Mouse (Mus musculus): Measurements from ENCODE around the gene Armc2. TPM values are rescaled to one million over a fixed set of nuclear protein-coding genes. Genes with fewer than 3 reads are reported as not detected.

Gene Armc2
- 1 to 10 TPM in 3 of 4 experiments, under 1 TPM in 1; 0.98 to 4.1 (median 2.8) TPM for total RNA-seq (2022)

DNA sequence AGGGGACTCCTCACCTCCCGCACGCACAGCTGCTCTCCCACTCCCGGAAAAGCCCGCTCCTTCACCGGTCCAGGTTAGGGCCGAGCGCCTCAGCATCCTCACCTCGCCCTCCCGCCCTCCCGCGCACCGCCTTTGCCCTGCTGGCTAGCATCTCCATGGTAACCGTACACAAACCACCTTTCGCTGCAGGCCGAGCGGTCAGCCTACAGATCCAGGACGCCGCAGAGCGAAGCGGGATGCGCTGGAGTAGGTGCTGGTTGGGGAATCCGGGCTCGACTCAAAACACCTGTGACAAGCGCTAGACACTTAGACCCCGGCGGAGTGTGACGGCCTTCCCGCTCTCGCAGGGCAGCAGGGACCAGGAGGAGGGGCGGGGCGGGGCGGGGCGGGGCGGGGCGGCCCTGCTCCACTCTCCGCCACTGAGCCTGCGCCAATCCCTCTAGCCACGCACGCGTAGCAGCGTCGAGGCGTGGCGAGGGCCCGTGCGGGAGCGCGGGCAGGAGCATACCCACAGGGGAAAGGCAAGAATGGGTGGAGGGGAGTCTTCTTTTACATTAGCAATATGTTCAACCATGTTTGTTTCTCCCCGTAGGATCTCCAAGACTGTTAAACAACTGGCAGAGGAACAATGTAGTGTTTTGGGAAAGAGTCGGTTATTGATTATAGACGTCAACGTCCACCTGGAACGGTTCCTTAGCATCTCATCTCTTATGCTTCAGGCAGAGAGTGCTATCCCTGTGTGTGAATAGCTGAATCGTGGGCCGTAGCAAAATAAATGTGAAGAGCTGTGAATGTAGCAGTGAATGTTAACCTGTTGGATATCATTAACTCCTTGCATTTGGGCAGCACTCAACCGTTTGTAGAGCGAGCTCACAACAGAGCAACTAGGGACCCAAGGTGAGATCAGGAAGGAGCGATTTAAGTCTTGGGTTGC lies at the start of gene Armc2:
TSS of gene Armc2 (minus strand) at position 427 of the 934 bp plus-strand sequence.
- DNase-seq, result peak; percentile 58

DNA sequence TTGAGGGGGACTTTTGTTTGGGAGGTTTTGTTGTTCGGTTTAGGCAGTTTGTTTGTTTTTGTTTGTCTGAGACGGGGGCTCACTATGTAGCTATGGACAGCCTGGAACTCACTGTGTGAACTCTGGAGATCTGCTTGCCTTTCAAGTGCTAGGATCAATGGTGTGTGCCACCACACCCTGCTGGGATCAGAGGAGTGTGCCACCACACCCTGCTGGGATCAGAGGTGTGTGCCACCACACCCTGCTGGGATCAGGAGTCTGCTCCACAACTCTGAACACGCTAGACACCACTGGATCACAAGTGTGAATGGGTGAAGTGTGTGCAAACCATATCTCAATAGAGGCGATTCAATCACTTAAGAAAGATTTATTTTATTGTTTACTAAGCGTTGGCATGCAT lies 46.2 kb upstream of the Armc2 start:
- no peak for DNase-seq

DNA sequence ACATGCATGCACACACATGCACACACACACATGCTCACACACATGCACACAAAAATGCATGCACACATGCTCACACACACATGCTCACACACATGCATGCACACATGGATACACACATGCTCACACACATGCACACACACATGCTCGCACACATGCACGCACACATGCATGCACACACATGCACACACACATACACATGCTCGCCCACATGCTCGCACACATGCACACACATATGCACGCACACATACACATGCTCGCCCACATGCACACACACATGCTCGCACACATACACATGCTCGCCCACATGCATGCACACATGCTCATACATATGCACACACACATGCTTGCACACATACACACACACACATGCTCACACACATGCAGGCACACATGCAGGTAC lies 41.3 kb upstream of the Armc2 start:
- DNase-seq, result no peak

DNA sequence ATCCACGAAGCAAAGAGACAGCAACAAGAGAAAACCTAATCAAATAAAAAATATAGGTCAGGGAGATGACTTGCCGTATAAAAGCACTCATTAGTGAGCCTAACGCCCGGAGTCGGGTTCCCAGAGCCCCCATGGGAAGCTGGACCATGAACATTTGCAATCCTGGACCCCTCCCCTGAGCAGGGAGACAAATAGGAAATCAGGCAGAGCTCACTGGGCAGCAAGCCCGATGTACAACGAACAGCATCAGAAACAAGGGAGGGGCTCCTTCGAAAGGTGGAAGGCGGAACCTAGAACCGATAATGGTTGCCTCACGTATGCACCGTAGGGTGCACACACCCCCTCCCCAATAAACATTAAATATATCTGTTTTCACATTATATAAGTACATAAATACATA lies 39.5 kb upstream of the Armc2 start:
- no peak for DNase-seq

DNA sequence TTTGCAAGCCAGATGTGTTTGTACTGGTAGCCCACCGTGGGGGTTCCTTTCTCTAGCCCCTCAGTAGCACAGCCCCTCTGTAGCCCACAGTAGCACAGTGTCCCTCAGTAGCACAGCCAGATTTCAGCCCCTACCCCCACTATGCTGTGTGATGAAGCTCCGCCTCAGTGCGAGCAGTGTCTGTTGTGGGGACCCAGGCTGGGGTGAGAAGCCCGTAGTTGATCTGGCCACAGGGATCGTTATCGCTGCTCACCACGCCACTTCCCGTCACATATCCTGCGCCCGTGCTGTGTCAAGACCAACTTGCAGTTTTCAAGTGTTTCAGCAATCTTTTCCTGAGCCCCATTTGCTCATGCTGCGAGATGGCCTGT lies 39.0 kb upstream of the Armc2 start:
- no peak for DNase-seq

DNA sequence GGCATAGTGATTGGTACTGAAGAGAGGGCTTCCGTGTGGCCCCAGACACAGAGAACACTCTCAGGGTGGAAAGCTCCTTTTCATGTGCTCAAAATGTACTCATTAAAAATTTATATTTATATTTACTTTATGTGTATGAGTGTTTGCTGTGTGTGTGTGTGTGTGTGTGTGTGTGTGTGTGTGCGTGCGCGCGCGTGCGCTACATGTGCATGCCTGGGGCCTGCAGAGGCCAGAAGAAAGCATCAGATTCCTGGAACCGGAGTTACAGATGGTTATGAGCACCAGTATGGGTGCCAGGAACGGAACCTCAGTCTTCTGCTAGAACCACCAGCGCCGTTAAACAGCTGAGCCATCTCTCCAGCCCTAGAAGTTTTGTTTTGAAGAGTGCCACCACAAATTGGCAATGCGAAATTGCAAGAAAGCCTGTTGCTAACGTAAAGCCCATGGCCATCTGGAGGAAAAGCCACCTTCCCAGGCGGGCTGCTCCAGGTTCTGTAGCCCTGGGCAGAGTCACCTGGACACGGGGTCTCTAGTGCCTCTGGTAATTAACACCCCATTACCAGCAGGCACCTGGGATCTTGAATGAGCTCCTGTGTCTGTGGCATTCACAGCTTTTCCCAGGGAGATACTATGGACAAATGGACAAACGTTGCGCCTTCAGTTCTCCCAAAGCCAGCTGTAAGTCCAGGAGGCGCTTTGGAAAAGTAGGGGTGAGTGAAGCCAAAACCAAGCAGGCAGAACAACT lies 38.4 kb upstream of the Armc2 start:
- no peak for DNase-seq

DNA sequence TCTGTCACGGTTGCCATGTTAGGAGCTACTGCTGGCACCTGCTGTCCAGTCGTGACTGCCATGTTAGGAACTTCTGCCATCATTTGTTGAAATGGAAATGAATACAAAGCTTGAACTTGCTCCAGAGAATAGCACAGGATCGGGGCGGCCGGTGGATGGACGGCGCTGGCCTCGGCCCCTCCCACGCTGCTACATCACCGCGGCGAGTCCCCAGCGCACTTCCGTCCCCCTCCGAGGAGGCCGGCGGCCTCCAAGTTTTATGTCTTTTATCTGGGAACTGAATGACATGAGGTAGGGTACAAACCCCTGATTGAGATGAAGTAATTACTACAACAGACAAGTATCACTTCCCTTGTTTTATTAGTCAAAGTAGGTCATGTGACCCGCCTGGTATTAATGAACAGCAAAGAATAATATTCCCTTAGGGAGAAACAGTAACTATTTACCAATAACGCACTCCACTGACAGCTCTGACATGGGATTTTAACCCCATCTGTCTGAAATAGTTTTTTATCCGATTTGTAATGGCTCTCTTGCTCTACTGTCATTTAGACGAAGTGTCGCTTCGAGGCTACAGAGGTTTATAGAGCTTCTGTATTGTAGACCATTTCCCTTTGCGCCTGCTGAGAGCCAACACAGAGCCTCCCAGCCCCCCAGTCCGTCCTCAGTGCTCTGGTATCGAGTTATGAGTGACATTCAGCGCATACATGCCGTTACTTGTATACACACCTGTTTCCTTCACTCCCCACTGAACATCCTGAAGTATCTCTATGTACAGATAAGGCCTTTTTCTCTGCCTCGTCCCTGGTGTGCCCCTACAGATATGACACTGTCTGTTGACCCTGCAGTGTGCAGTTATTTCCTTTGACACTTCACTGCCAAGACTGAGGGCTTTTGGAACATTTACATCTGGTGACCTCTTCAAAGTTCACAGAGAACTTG lies 37.3 kb upstream of the Armc2 start:
- DNase-seq, result no peak

DNA sequence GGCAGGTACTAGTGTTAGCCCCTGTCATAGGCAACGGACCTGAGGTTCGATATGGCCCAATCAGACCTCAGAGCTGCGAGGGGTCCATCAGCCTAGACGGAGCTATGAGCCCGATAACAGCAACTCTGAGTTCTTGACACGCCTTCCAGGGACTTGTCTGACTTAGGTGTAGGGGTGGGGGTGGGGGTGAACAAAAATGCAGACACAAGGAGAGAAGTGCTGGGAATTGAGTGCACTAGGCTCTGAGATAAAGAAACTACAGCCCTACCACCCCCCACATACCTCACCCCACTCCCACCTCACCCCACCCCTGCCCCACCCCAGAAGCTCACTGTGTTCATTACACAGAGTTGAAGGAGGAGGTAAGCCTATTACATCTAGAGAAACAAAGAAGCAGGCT lies 32.8 kb upstream of the Armc2 start:
- no peak for DNase-seq

DNA sequence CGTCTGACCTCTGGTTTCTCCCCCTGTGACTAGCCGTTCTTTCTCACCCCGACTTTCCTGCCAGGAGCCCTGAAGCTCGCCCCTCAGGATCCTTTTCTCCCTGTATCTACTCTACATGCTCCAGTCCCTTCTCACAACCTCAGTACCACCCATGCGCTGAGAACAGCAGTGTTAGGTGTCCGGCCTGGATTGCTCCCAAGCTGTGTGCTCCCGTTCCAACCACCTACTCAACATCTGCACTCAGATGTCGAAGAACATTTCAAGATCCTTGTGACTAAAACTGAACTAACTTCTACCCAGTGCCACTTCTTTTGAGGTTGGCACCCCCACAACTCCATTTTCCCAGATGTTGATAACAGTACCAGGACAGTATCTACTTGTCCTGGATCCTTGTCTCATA lies 30.4 kb upstream of the Armc2 start:
- no peak for DNase-seq

DNA sequence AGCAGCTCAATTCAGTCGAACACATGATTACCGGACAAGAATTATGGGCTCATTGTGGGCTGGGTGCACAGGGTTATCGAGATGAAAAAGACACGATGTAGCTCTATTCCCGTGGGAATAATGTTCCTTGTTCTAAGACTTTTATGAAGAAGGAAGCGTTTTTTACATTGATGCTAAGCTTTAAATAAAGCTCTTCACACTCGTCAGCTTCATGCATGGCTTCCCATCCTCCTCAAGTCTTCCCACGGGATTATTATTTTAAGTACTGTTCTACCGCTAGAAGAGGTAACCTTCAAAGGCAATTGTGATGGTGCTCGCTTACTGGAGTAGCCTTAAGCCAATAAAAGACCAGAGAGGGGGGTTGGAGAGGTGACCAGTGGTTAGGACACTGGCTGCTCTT lies 26.3 kb upstream of the Armc2 start:
- DNase-seq, result no peak

DNA sequence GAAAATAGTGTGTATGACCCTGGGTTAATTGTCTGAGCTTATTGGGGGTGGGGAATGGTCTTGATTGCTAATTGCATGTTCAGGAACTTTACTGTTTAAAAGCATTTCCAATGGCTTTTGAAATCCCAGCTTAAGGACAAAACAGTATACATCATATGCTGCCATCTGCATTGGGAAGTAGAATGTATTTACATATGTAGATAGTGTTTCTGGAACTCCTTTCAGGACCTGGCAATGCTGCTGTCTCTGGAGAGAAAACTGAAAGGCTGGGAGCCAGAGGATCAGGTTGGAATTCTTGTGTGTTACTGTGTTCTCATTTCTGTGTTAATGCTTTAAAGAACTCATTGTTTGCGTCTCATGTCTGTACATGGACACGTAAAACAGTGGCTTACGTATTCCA lies 25.1 kb upstream of the Armc2 start:
- DNase-seq, result no peak

DNA sequence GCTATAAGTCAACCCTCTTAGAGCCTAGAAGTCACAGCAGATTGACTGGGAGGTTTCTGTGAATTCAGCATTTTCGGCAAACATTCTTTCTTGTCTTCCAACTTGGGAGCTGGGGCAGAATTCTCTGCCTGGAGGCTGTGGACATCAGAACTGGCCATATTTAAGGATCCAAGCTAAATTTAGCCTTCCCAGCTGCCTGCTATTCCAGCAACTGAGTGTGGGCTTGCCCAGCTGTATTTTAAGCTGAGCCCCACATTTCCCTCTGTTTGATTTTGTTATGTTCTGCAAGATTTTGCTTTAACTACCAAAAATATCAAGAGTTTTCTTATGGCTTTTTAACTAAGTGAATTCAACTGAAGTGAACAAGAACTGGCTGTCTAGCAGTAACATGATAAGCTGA lies 24.6 kb upstream of the Armc2 start:
- no peak for DNase-seq

DNA sequence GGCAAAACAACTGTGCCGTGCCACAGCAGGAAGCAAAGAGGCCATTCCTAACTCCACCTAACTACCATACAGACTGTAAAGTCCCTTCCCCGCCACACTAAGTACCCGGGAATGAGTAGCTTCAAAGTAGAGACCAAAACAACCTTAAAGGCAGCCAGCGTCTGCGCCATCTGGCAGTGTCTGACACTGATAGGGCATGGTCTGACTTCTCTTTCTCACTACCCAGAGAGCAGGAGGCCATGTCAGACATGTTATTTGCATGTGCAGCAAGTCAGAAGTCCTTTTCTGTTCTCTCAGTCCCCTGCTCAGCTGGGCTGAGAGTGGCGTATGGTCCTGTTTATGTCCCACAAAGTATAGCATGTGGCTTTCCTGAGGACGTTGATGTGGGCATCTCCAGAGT lies 23.8 kb upstream of the Armc2 start:
- DNase-seq, result no peak

DNA sequence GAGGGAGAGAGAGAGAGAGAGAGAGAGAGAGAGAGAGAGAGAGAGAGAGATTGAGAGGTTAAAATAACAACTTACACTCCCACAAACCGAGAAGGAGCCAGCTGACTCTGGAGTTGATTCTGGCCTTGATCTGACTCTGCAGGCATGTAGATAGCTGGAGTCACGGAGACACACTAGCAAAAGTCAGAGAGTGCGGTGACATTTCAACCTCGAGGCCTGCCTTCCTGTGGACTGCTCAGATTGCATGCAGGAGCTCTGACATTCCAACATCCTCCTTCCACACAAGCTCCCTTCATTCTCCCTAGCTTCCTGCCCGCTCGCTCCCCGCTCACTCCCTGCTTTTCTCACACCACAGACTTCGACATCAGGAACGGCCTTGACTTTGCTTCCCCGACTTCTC lies 20.3 kb upstream of the Armc2 start:
- DNase-seq, result peak; percentile 58

DNA sequence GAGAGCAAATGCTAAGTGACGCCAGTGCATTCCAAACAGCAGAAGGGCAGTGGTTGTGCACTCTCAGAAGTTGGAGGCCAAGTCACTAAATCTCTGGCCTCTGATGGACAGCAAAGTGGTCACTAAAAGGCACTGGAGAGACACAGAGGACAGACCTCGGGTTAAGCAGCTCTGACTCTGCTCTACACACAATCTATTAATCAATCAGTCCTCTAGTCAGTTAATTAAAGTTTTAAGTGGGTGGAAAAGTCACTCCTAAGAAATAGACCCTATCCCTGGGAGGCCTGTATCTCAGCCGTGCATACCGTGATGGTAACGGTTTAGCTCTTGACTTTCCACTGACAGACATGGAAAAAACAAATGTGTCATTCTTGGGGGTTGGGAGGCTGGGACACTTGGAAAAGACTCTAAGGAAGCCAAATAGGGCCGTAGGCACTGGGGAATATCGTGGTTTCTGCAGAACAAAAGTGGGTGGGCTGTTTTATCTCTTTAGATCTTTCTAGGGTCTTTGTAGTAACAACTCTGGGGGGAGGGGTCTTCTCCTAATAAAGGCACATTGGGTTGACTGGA lies 19.1 kb upstream of the Armc2 start:
- DNase-seq, result peak; percentile 42

DNA sequence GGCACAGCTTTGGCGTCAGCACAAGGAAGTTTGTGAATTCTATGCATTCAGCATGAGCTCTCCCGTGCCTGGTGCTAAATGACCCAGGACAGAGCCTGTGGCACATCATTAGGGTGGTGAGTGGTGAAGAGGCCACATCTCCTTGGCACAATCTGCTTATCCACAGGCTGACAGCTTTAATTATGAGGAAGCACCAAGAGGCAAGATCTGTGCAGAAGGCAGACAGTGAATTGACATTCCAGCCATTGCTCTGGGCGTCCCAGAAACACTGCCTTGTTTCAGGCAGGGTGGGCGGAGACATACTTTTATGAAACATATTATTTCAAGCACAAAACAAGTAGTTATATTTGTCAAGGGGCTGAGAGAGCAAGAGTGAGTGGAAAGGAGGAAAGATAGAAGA lies 18.6 kb upstream of the Armc2 start:
- DNase-seq, result no peak

DNA sequence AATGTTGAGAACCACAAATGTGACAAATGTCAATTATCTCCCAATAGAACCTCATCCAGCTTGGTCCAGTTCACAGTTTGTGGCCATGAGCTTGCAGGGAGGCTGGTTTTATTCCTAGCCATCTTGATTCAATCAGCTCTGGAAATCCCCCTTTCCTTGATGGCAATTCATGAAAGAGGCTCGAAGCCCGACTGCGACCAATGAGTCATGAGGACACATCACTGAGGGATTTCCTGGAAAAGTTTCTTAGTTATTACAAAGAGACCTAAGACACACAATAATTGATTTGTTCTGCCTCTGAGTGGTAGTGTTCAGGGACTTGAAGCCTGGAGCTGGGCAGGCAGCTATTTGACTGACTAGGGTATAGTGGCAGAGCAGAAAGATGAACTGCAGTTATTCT lies 15.3 kb upstream of the Armc2 start:
- DNase-seq, result no peak

DNA sequence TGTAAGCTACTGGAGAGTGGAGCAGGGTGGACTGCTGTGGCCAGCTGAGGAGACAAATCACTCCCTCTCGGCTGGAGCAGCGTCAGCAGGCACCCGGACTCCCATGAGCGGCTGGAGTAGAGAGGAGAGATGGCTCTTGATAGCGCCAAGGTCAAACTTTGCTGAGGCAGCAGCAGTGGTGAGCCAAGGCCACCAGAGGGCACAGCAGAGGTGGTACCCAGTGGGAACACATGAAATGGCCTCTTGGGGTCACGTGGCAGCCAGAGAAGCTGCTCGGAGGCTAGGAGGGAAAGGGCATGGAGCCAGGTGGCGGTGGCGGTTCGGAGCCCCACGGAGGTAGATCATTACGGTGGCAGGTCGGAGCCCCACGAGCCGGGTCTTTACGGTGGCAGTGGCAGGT lies 12.8 kb upstream of the Armc2 start:
- peak; percentile 92 for DNase-seq

DNA sequence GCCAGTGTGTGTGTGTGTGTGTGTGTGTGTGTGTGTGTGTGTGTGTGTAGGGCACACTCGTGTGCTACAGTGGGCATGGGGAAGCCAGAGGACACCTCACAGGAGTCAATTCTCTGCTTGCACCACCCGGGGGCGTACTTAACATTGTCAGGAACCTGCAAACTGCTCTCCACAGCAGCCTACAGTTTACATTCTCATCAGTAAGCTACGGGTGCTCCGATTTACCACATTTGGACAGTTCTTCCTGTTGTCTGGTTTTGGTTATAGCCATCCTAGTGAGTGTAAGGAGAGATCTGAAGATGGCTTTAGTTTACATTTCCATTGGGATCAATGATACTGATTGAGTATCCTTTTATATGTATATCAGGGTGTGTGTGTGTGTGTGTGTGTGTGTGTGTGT lies 11.3 kb upstream of the Armc2 start:
- DNase-seq, result no peak

DNA sequence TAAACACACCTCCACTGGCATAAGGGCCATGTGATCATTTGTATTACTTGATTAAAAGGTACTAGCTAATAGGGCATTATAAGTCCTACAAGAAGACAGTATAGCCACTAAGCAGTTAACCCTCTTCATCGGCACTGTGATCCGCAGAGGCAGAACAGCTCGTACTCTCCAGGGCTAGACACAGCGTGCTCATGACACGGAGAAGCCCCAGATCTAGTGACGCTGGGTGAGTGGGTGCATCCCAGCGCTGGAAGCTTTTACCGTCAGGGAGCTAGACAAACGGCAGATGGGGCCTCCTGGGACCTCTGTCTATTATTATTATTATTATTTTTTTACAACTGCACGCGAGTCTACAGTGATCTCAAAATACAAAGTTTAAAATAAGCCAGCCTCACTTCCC lies 9.1 kb upstream of the Armc2 start:
- DNase-seq, result no peak

DNA sequence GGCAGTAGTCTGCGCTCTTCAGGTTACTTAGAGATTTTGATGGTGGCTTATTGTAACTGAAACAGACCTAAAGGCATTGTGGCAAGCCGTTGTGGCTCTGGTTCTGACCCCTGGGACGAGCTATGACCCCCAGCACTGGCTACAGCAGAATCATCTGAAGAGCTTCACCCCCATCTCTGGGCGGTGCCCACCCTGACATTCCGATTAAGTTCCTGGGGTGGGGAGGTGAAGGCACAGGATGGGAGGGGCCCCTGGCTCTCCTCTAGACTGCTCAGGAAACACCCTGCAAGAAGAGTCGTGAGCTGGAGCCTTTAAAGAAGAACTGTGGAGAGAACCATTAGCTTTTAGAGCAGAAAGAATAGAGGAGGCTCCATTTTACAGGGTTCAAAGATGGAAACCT lies 6.2 kb upstream of the Armc2 start:
- no peak for DNase-seq

DNA sequence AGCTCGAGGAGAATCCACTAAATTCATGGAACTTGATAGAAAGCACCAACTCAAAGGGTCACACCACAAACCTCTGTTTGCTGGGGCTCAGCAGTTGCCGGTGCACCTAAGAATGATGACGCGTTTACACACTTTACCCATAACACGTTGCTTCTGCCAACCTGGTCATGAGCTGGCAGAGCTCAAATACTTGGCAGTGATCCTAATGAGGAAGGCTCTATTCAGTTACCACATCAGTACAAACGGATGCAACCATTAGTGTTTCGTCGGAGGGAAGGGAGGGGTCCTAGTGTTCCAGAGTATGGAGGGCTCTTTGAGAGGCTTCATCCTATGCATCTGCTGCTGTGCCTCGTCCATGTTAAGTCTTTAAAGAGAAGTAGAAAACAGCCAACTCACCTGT lies 3.3 kb upstream of the Armc2 start:
- DNase-seq, result no peak

DNA sequence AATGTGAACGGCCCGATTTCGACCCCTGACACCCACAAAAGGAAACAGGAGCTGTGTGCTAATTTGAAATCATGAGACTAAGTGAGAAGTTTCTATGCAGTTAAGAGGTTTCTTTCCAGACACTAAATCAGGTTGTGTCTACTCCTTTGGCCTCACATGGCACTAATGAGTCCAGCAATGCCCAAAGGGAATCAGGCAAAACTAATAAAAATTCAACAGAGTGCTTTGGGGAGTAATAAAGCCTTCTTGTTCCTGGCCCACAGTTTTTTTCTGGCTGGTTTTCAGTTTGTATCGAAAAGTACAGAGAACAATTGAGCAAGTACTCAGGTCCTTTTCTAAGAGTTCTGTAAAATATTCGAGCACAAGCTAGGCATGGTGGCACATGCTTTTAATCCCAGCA lies 4.2 kb downstream of the Armc2 start:
- DNase-seq, result no peak

All from adrenal gland, adult 8-10 months (tissue).